In the genomic region with DNA sequence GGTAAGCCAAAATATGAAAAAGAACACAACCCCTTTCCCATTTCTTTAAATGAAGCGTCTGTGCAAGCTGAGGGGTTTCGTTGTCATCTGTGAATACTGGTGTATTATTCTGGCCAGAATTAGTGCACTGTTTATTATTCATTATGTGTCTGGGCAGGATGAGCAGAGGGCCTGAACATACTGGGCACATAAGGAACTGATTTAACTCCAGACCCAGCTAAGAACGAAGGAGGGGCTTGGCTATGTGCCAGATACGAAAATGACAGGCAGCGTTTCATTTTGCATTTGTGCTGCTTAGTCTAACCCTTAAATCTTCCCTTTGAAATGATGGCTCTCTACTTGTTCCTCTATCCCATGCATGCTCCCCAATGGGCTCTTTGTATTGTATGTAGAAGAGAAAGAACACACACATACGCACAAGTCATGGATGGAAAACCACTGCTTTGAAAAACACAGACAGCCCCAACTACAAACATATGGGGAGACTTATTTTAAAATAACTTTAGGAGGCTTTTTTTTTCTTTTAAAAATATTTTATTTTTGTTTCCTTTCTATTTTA, we compare ENCODE assay signal across 12 mouse cellular contexts.
DNase-seq lines count a peak whose midpoint lies in the region; ATAC-seq lines count a peak whose summit lies in the region.
"Had no signal": no experiment of that assay in that cellular context is flagged by ENCODE, and none has a peak within 500 bp of the region (broad histone marks: within the 10 kb centered on the region; RNA-seq: fewer than 3 reads in every experiment).

No protein-coding gene starts in this region.

- peak; percentile 76; the same call in 1 of the 2 replicates for ATAC-seq in hindbrain, embryonic 12.5 days (ENCODE audit: low FRiP score)
- peak; percentile 58; the same call in 1 of the 2 replicates for ATAC-seq in neural tube, embryonic 12.5 days (ENCODE audit: low FRiP score, low read depth)
- ATAC-seq: CD4-positive, CD25-positive, alpha-beta regulatory T cell, adult 4 months had no signal

- no peaks in the 10 kb centered on the region for H3K36me3 ChIP-seq in hindbrain, embryonic 12.5 days
- no peaks in the 10 kb centered on the region for H3K36me3 ChIP-seq in neural tube, embryonic 12.5 days

- H3K9ac ChIP-seq in hindbrain, embryonic 12.5 days: no peak overlapping the region
- H3K9ac ChIP-seq in neural tube, embryonic 12.5 days: no peak overlapping the region

- H3K4me1 ChIP-seq in hindbrain, embryonic 12.5 days: peaks cover 8% of the 10 kb centered on the region; the same call in 1 of the 2 replicates
- peaks cover 4% of the 10 kb centered on the region; the same call in 1 of the 2 replicates for H3K4me1 ChIP-seq in neural tube, embryonic 12.5 days
- H3K4me1 ChIP-seq: megakaryocyte, embryonic 14.5 days had no signal

- H3K4me2 ChIP-seq in hindbrain, embryonic 12.5 days (replicated peaks): no peak overlapping the region
- H3K4me2 ChIP-seq in neural tube, embryonic 12.5 days (replicated peaks): no peak overlapping the region

- no peaks in the 10 kb centered on the region for H3K27me3 ChIP-seq in hindbrain, embryonic 12.5 days
- H3K27me3 ChIP-seq in neural tube, embryonic 12.5 days (replicated peaks): no peaks in the 10 kb centered on the region
- H3K27me3 ChIP-seq: megakaryocyte, embryonic 14.5 days had no signal

- intact Hi-C loops in heart, postnatal 36 days (cut with DNase I): no loop called here

- H3K27ac ChIP-seq in hindbrain, embryonic 12.5 days: 0 out of 2 replicates have a peak overlapping the region, but pooled peaks have one; percentile 31
- no peak overlapping the region for H3K27ac ChIP-seq in neural tube, embryonic 12.5 days
- H3K27ac ChIP-seq: left cerebral cortex, adult 2 months had no signal

- 48% methylated on average over 6 of the region's 6 CpGs for WGBS in hindbrain, embryonic 12.5 days
- 49% methylated on average over 6 of the region's 6 CpGs for WGBS in neural tube, embryonic 12.5 days

- DNase-seq in heart, postnatal 4 days: peak; percentile 7
- DNase-seq in heart, postnatal 36 days: no peak
- DNase-seq in right cerebral cortex, postnatal 14 days: peak; percentile 6
- DNase-seq in right cerebral cortex, adult 18-20 months: no peak
- no peak for DNase-seq in urinary bladder, postnatal 4 days (ENCODE audit: low spot score in 2 of 2)
- no peak for DNase-seq in B cell, adult 2 months
- DNase-seq: cerebellum, adult 9-10 months had no signal

- H3K4me3 ChIP-seq in hindbrain, embryonic 12.5 days: no peak overlapping the region
- H3K4me3 ChIP-seq in neural tube, embryonic 12.5 days: no peak overlapping the region
- H3K4me3 ChIP-seq: left cerebral cortex, adult 2 months; megakaryocyte, embryonic 14.5 days had no signal

- no peaks in the 10 kb centered on the region for H3K9me3 ChIP-seq in hindbrain, embryonic 12.5 days (replicated peaks)
- H3K9me3 ChIP-seq in neural tube, embryonic 12.5 days: no peaks in the 10 kb centered on the region
- H3K9me3 ChIP-seq: megakaryocyte, embryonic 14.5 days had no signal

Comparison
In these comparisons a context has a peak if more than half of its experiments do, and no peak if none do; other contexts are left out.
1. DNase-seq: peak in heart, postnatal 4 days (single experiment) and right cerebral cortex, postnatal 14 days (single experiment); none in heart, postnatal 36 days (0 of 2), right cerebral cortex, adult 18-20 months (single experiment), urinary bladder, postnatal 4 days (0 of 2) and B cell, adult 2 months (0 of 2).